Mouse (Mus musculus): Measurements from ENCODE around the gene Cntnap4. TPM values are rescaled to one million over a fixed set of nuclear protein-coding genes. Genes with fewer than 3 reads are reported as not detected.
"Not testable (repeated sequence)": the region's sequence is repeated elsewhere in the genome, so short reads cannot be mapped to it uniquely, and the experiment has no call there.

The Cntnap4 gene
- polyA plus RNA-seq, 1 experiment from 2014 or later: 1.7 TPM

GRCm38 (mm10) chr8:112747296-112747695, 177.5 kb downstream of the Cntnap4 start:
- Histone ChIP-seq H3K4me1 (ENCODE audit: control insufficient read depth, insufficient read depth, low read length) (no peaks in the 10 kb centered on the region), H3K4me2 (ENCODE audit: low read depth, low read length) (no peak overlapping the region), H3K27me3 (ENCODE audit: control insufficient read depth, insufficient read depth, low read length) (no peaks in the 10 kb centered on the region), H3K27ac (ENCODE audit: low read length) (no peak overlapping the region), H3K4me3 (replicated peaks; ENCODE audit: low read length) (no peak overlapping the region), H3K9me3 (replicated peaks; ENCODE audit: control insufficient read depth, low read length) (no peaks in the 10 kb centered on the region), H3K9ac (ENCODE audit: low read length) (no peak overlapping the region), H3K36me3 (ENCODE audit: control insufficient read depth, insufficient read depth, low read length) (no peaks in the 10 kb centered on the region)
- no peak for ATAC-seq (ENCODE audit: insufficient read depth, low FRiP score)
- 76% methylated on average over 5 of the region's 5 CpGs for WGBS

GRCm38 (mm10) chr8:112755171-112755570, 185.3 kb downstream of the Cntnap4 start:
- Histone ChIP-seq H3K4me1 (ENCODE audit: control insufficient read depth, insufficient read depth, low read length) (no peaks in the 10 kb centered on the region), H3K9ac (ENCODE audit: low read length) (no peak overlapping the region)
- WGBS: 87% methylated on average over 4 of the region's 4 CpGs

GRCm38 (mm10) chr8:112803058-112803457, 233.2 kb downstream of the Cntnap4 start:
- 91% methylated on average over 17 of the region's 17 CpGs for WGBS
- no peak for ATAC-seq (ENCODE audit: insufficient read depth, low FRiP score)
- no peak overlapping the region for H3K4me2 ChIP-seq (ENCODE audit: low read depth, low read length)

More at GRCm38 (mm10) chr8:112755171-112755570, 185.3 kb downstream of the Cntnap4 start:
- Histone ChIP-seq H3K36me3 (ENCODE audit: control insufficient read depth, insufficient read depth, low read length) (no peaks in the 10 kb centered on the region), H3K4me2 (ENCODE audit: low read depth, low read length) (no peak overlapping the region), H3K9me3 (replicated peaks; ENCODE audit: control insufficient read depth, low read length) (no peaks in the 10 kb centered on the region), H3K27me3 (ENCODE audit: control insufficient read depth, insufficient read depth, low read length) (no peaks in the 10 kb centered on the region), H3K27ac (ENCODE audit: low read length) (no peak overlapping the region), H3K4me3 (replicated peaks; ENCODE audit: low read length) (no peak overlapping the region)
- no peak for ATAC-seq (ENCODE audit: insufficient read depth, low FRiP score)

DNA sequence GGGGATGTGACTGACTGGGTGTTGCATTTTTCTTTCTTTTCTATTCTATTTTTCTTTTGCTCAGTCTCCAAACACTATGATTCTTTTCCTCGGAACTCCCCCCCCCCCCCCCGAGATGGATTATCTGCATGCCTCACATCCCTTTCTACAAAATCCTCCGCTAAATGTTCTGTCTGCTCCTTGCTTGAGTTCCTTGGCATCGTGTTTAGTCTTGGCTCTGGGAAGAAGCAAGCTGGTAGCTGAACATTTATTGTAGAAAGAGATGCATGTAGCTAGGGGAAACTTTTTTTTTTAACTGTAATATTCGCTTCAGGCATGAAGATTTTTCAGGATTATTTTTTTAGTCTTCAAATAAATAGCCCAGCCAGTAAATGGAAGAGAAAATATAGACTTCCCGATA, 239.5 kb downstream of the Cntnap4 start:
- no peak overlapping the region for H3K27ac ChIP-seq (ENCODE audit: low read length)
- H3K4me1 ChIP-seq (ENCODE audit: control insufficient read depth, insufficient read depth, low read length): no peaks in the 10 kb centered on the region
- 60% methylated on average over 5 of the region's 6 CpGs for WGBS
- no peak overlapping the region for H3K4me3 ChIP-seq (replicated peaks; ENCODE audit: low read length)
- no peaks in the 10 kb centered on the region for H3K36me3 ChIP-seq (ENCODE audit: control insufficient read depth, insufficient read depth, low read length)
- no peak overlapping the region for H3K9ac ChIP-seq (ENCODE audit: low read length)
- H3K4me2 ChIP-seq (ENCODE audit: low read depth, low read length): no peak overlapping the region
- ATAC-seq (ENCODE audit: insufficient read depth, low FRiP score): no peak
- no peaks in the 10 kb centered on the region for H3K9me3 ChIP-seq (replicated peaks; ENCODE audit: control insufficient read depth, low read length)
- no peaks in the 10 kb centered on the region for H3K27me3 ChIP-seq (ENCODE audit: control insufficient read depth, insufficient read depth, low read length)

More at GRCm38 (mm10) chr8:112803058-112803457, 233.2 kb downstream of the Cntnap4 start:
- Histone ChIP-seq H3K9ac (ENCODE audit: low read length) (no peak overlapping the region), H3K4me3 (replicated peaks; ENCODE audit: low read length) (no peak overlapping the region), H3K36me3 (ENCODE audit: control insufficient read depth, insufficient read depth, low read length) (no peaks in the 10 kb centered on the region), H3K27ac (ENCODE audit: low read length) (no peak overlapping the region), H3K9me3 (replicated peaks; ENCODE audit: control insufficient read depth, low read length) (no peaks in the 10 kb centered on the region), H3K27me3 (ENCODE audit: control insufficient read depth, insufficient read depth, low read length) (no peaks in the 10 kb centered on the region), H3K4me1 (ENCODE audit: control insufficient read depth, insufficient read depth, low read length) (no peaks in the 10 kb centered on the region)

GRCm38 (mm10) chr8:112841057-112841456, 271.2 kb downstream of the Cntnap4 start:
- Histone ChIP-seq H3K4me2 (ENCODE audit: low read depth, low read length) (no peak overlapping the region), H3K9ac (ENCODE audit: low read length) (no peak overlapping the region), H3K27me3 (ENCODE audit: control insufficient read depth, insufficient read depth, low read length) (no peaks in the 10 kb centered on the region), H3K4me1 (ENCODE audit: control insufficient read depth, insufficient read depth, low read length) (no peaks in the 10 kb centered on the region), H3K27ac (ENCODE audit: low read length) (no peak overlapping the region), H3K36me3 (ENCODE audit: control insufficient read depth, insufficient read depth, low read length) (no peaks in the 10 kb centered on the region), H3K9me3 (replicated peaks; ENCODE audit: control insufficient read depth, low read length) (no peaks in the 10 kb centered on the region), H3K4me3 (replicated peaks; ENCODE audit: low read length) (no peak overlapping the region)
- WGBS: 64% methylated on average over 2 of the region's 2 CpGs
- no peak for ATAC-seq (ENCODE audit: insufficient read depth, low FRiP score)

DNA sequence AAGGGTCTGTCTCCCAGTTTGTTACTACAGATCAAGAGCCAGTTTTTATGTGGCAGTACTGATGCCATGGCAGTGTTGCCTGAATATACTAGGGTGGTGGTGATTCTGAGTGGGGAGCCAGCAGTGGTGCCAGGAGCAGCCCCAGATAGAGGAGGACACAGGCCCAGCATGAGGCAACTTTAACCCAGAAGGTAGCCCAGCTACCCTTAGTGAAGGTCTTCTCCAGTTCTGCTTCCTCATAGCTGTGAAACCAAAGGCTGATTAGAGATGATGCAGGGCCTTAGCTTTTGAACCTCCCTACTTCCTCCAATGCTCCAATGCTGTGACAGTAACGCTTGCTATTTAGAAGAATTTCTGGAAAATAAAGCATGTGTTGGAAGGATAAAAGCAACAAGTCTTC, 279.7 kb downstream of the Cntnap4 start:
- H3K9ac ChIP-seq (ENCODE audit: low read length); H3K4me2 ChIP-seq (ENCODE audit: low read depth, low read length); H3K9me3 ChIP-seq (replicated peaks; ENCODE audit: control insufficient read depth, low read length); H3K36me3 ChIP-seq (ENCODE audit: control insufficient read depth, insufficient read depth, low read length); H3K4me3 ChIP-seq (replicated peaks; ENCODE audit: low read length); H3K27me3 ChIP-seq (ENCODE audit: control insufficient read depth, insufficient read depth, low read length); H3K27ac ChIP-seq (ENCODE audit: low read length); H3K4me1 ChIP-seq (ENCODE audit: control insufficient read depth, insufficient read depth, low read length); ATAC-seq (ENCODE audit: insufficient read depth, low FRiP score): not testable (repeated sequence)
- WGBS: 95% methylated on average over 1 of the region's 1 CpGs

- no peaks in the 10 kb centered on the region for H3K4me1 ChIP-seq (ENCODE audit: control insufficient read depth, insufficient read depth, low read length)
- no peaks in the 10 kb centered on the region for H3K9me3 ChIP-seq (replicated peaks; ENCODE audit: control insufficient read depth, low read length)
- no peaks in the 10 kb centered on the region for H3K27me3 ChIP-seq (ENCODE audit: control insufficient read depth, insufficient read depth, low read length)
- ATAC-seq (ENCODE audit: insufficient read depth, low FRiP score): peak; percentile 47
- H3K9ac ChIP-seq (ENCODE audit: low read length): no peak overlapping the region
- 23% methylated on average over 8 of the region's 8 CpGs for WGBS
- no peak overlapping the region for H3K27ac ChIP-seq (ENCODE audit: low read length)
- no peaks in the 10 kb centered on the region for H3K36me3 ChIP-seq (ENCODE audit: control insufficient read depth, insufficient read depth, low read length)
- no peak overlapping the region for H3K4me2 ChIP-seq (ENCODE audit: low read depth, low read length)
- no peak overlapping the region for H3K4me3 ChIP-seq (replicated peaks; ENCODE audit: low read length)
Observed at GRCm38 (mm10) chr8:112906458-112907112, 336.7 kb downstream of the Cntnap4 start.

GRCm38 (mm10) chr8:112909527-112909926, 339.7 kb downstream of the Cntnap4 start:
- no peak overlapping the region for H3K27ac ChIP-seq (ENCODE audit: low read length)
- H3K4me3 ChIP-seq (replicated peaks; ENCODE audit: low read length): no peak overlapping the region
- ATAC-seq (ENCODE audit: insufficient read depth, low FRiP score): no peak
- no peak overlapping the region for H3K9ac ChIP-seq (ENCODE audit: low read length)
- 65% methylated on average over 5 of the region's 5 CpGs for WGBS
- H3K4me2 ChIP-seq (ENCODE audit: low read depth, low read length): no peak overlapping the region
- no peaks in the 10 kb centered on the region for H3K4me1 ChIP-seq (ENCODE audit: control insufficient read depth, insufficient read depth, low read length)
- no peaks in the 10 kb centered on the region for H3K36me3 ChIP-seq (ENCODE audit: control insufficient read depth, insufficient read depth, low read length)
- no peaks in the 10 kb centered on the region for H3K9me3 ChIP-seq (replicated peaks; ENCODE audit: control insufficient read depth, low read length)
- H3K27me3 ChIP-seq (ENCODE audit: control insufficient read depth, insufficient read depth, low read length): no peaks in the 10 kb centered on the region

DNA sequence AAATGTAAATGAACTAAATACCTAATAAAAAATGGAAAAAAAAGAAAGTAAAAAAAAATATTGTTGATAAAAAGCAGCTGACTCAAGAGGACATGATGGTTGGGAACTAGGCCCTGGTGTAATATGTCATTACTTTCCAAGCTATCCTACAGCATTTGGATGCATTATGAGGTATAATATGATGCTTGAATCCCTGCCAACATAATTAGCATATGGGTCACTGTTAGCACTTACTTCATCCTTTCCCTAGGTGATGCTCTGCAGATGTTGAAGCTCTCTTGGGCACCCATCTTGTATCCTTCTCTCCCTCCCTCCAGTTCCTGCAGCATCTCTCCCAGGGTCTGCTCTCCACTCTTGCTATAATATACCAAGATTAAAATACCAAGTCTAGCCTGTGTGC, 341.6 kb downstream of the Cntnap4 start:
- no peak overlapping the region for H3K4me3 ChIP-seq (replicated peaks; ENCODE audit: low read length)
- no peaks in the 10 kb centered on the region for H3K4me1 ChIP-seq (ENCODE audit: control insufficient read depth, insufficient read depth, low read length)
- H3K36me3 ChIP-seq (ENCODE audit: control insufficient read depth, insufficient read depth, low read length): no peaks in the 10 kb centered on the region
- no peak; the same call in 1 of the 2 replicates for ATAC-seq (ENCODE audit: insufficient read depth, low FRiP score)
- H3K27me3 ChIP-seq (ENCODE audit: control insufficient read depth, insufficient read depth, low read length): no peaks in the 10 kb centered on the region
- H3K4me2 ChIP-seq (ENCODE audit: low read depth, low read length): no peak overlapping the region
- H3K27ac ChIP-seq (ENCODE audit: low read length): no peak overlapping the region
- no peaks in the 10 kb centered on the region for H3K9me3 ChIP-seq (replicated peaks; ENCODE audit: control insufficient read depth, low read length)
- H3K9ac ChIP-seq (ENCODE audit: low read length): no peak overlapping the region

Data from stomach, embryonic 16.5 days (tissue).